In genomic region chr11:98589306-98589705, GRCm38 (mm10) we compare ENCODE assay signal across 19 mouse cellular contexts. TPM values are rescaled to one million over a fixed set of nuclear protein-coding genes. Genes with fewer than 3 reads are reported as not detected.
A peak's percentile ranks its signal among the peaks of the same experiment; 100 is the strongest.
DNase-seq lines count a peak whose midpoint lies in the region; ATAC-seq and TF ChIP-seq lines count a peak whose summit lies in the region.
"Had no signal": no experiment of that assay in that cellular context is flagged by ENCODE, and none has a peak within 500 bp of the region (broad histone marks: within the 10 kb centered on the region; RNA-seq: fewer than 3 reads in every experiment).

No protein-coding gene starts in this region.

- TF ChIP-seq POLR2A in heart, adult 2 months (IDR thresholded peaks at IDR 0.05; ENCODE audit: insufficient read depth, low read depth, low read length): no peak

- WGBS in heart, adult 2 months: 59% methylated on average over 8 of the region's 8 CpGs
- WGBS in kidney, embryonic 15.5 days: 79% methylated on average over 8 of the region's 8 CpGs
- WGBS in intestine, embryonic 16.5 days: 79% methylated on average over 8 of the region's 8 CpGs
- 66% methylated on average over 8 of the region's 8 CpGs for WGBS in liver, postnatal 0 days (ENCODE audit: insufficient replicate concordance)

- H3K27ac ChIP-seq in heart, adult 2 months: peak overlapping the region; percentile 90
- H3K27ac ChIP-seq in kidney, embryonic 15.5 days: peak overlapping the region; percentile 86; the same call in 1 of the 2 replicates
- peak overlapping the region; percentile 91; the same call in 1 of the 2 replicates for H3K27ac ChIP-seq in intestine, embryonic 16.5 days (ENCODE audit: low read length)
- peak overlapping the region; percentile 95; the same call in 1 of the 2 replicates for H3K27ac ChIP-seq in liver, postnatal 0 days (ENCODE audit: low read depth)
- H3K27ac ChIP-seq: midbrain, embryonic 12.5 days had no signal

- H3K4me2 ChIP-seq in kidney, embryonic 15.5 days: no peak overlapping the region
- H3K4me2 ChIP-seq in intestine, embryonic 16.5 days (ENCODE audit: low read depth, low read length): no peak overlapping the region
- H3K4me2 ChIP-seq in liver, postnatal 0 days (ENCODE audit: low read depth, low read length): peak overlapping the region; percentile 88; the same call in 1 of the 2 replicates

- ATAC-seq in kidney, embryonic 15.5 days (replicated peaks; ENCODE audit: low FRiP score): no peak
- no peak for ATAC-seq in intestine, embryonic 16.5 days
- no peak for ATAC-seq in liver, postnatal 0 days
- ATAC-seq: forebrain, postnatal 0 days; hindbrain, embryonic 16.5 days; Patski had no signal

- H3K9me3 ChIP-seq in kidney, embryonic 15.5 days (replicated peaks): no peaks in the 10 kb centered on the region
- H3K9me3 ChIP-seq in intestine, embryonic 16.5 days (ENCODE audit: control insufficient read depth, low read length): no peaks in the 10 kb centered on the region
- no peaks in the 10 kb centered on the region for H3K9me3 ChIP-seq in liver, postnatal 0 days (ENCODE audit: low read length)
- H3K9me3 ChIP-seq: midbrain, embryonic 12.5 days had no signal

- intact Hi-C loops in heart, adult 2 months (cut with DNase I): no loop called here
- intact Hi-C loops in heart, postnatal 25 days (cut with DNase I): no loop called here

- peaks cover 10% of the 10 kb centered on the region for H3K4me1 ChIP-seq in heart, adult 2 months (ENCODE audit: control insufficient read depth, insufficient read depth, low read length)
- H3K4me1 ChIP-seq in kidney, embryonic 15.5 days: peaks cover 51% of the 10 kb centered on the region
- H3K4me1 ChIP-seq in intestine, embryonic 16.5 days (ENCODE audit: control insufficient read depth, insufficient read depth, low read length): peaks cover 30% of the 10 kb centered on the region
- peaks cover 39% of the 10 kb centered on the region for H3K4me1 ChIP-seq in liver, postnatal 0 days (ENCODE audit: insufficient read depth)

- no peak for DNase-seq in heart, adult 2 months
- DNase-seq in heart, postnatal 25 days (ENCODE audit: low spot score): no peak
- DNase-seq in kidney, postnatal 36 days: no peak
- no peak for DNase-seq in liver, postnatal 0 days
- DNase-seq in frontal cortex, postnatal 25 days (ENCODE audit: low spot score in 2 of 2): no peak
- no peak for DNase-seq in layer of hippocampus, postnatal 36 days
- DNase-seq: cerebellum, adult 18-20 months; forebrain, postnatal 0 days; lung, postnatal 14 days; right cerebral cortex, postnatal 25 days had no signal

- H3K9ac ChIP-seq in heart, adult 2 months (ENCODE audit: low read depth, low read length): peak overlapping the region; percentile 8; the same call in 1 of the 2 replicates
- H3K9ac ChIP-seq in kidney, embryonic 15.5 days: no peak overlapping the region
- no peak overlapping the region for H3K9ac ChIP-seq in intestine, embryonic 16.5 days (ENCODE audit: low read depth, low read length)
- no peak overlapping the region for H3K9ac ChIP-seq in liver, postnatal 0 days (replicated peaks)
- H3K9ac ChIP-seq: forebrain, postnatal 0 days; midbrain, embryonic 12.5 days had no signal

- TF ChIP-seq EP300 in heart, adult 2 months (IDR thresholded peaks at IDR 0.05; ENCODE audit: insufficient read depth, low read depth, low read length): no peak
- peak; percentile 9; the same call in 1 of the 2 replicates for TF ChIP-seq EP300 in liver, postnatal 0 days (IDR thresholded peaks at IDR 0.05; ENCODE audit: low read depth)

- TF ChIP-seq CTCF in heart, adult 2 months (IDR thresholded peaks at IDR 0.05): no peak
- no peak for TF ChIP-seq CTCF in liver, postnatal 0 days (IDR thresholded peaks at IDR 0.05; ENCODE audit: low read depth)

- H3K27me3 ChIP-seq in heart, adult 2 months (ENCODE audit: control insufficient read depth, insufficient read depth, low read length): no peaks in the 10 kb centered on the region
- peaks cover 30% of the 10 kb centered on the region for H3K27me3 ChIP-seq in kidney, embryonic 15.5 days
- H3K27me3 ChIP-seq in intestine, embryonic 16.5 days (replicated peaks; ENCODE audit: control insufficient read depth, insufficient read depth, low read length): no peaks in the 10 kb centered on the region
- no peaks in the 10 kb centered on the region for H3K27me3 ChIP-seq in liver, postnatal 0 days (ENCODE audit: insufficient read depth, low read length)

- no peaks in the 10 kb centered on the region for H3K79me2 ChIP-seq in heart, adult 2 months (replicated peaks; ENCODE audit: control insufficient read depth, insufficient read depth, low read length)

- H3K36me3 ChIP-seq in heart, adult 2 months (ENCODE audit: control insufficient read depth, insufficient read depth, low read length): no peaks in the 10 kb centered on the region
- H3K36me3 ChIP-seq in kidney, embryonic 15.5 days: no peaks in the 10 kb centered on the region
- no peaks in the 10 kb centered on the region for H3K36me3 ChIP-seq in intestine, embryonic 16.5 days (ENCODE audit: control insufficient read depth, insufficient read depth, low read length)
- H3K36me3 ChIP-seq in liver, postnatal 0 days (replicated peaks; ENCODE audit: insufficient read depth, low read length): no peaks in the 10 kb centered on the region
- H3K36me3 ChIP-seq: midbrain, embryonic 12.5 days had no signal

- no peak overlapping the region for H3K4me3 ChIP-seq in heart, adult 2 months
- no peak overlapping the region for H3K4me3 ChIP-seq in kidney, embryonic 15.5 days (replicated peaks)
- H3K4me3 ChIP-seq in intestine, embryonic 16.5 days (ENCODE audit: low read length): no peak overlapping the region
- no peak overlapping the region for H3K4me3 ChIP-seq in liver, postnatal 0 days (ENCODE audit: low read depth, low read length)
- H3K4me3 ChIP-seq: midbrain, embryonic 12.5 days had no signal

RNA-seq across cellular contexts. Expression of gene Ormdl3, which starts 2.1 kb away (rescaled TPM):
- 10 to 100 TPM; 40.2 to 40.9 TPM for total RNA-seq in heart, adult 2 months (2021)
- 61.2 and 63.8 TPM in 2 replicates for polyA plus RNA-seq in heart, adult 2 months (2012; rRNA removed)
- 10 to 100 TPM; 35.6 to 37.8 TPM for total RNA-seq in heart, postnatal 25 days (2021)
- 59.4 and 61.1 TPM in 2 replicates for polyA plus RNA-seq in kidney, embryonic 15.5 days (2015; fragmentation: Nextera tagmentation; extraction: Ambion mirVana)
- polyA plus RNA-seq in intestine, embryonic 16.5 days (2015; fragmentation: Nextera tagmentation; extraction: Ambion mirVana): 62.9 and 65.2 TPM in 2 replicates
- 39.3 and 42.0 TPM in 2 replicates for polyA plus RNA-seq in liver, postnatal 0 days (2015; fragmentation: Nextera tagmentation; extraction: Ambion mirVana)
- total RNA-seq in layer of hippocampus, postnatal 36 days (2021): 10 to 100 TPM; 55.7 to 61.4 TPM

RNA-seq across cellular contexts. Expression of gene Lrrc3c, which starts 8.8 kb away (rescaled TPM):
- total RNA-seq in heart, adult 2 months (2021): not detected
- polyA plus RNA-seq in heart, adult 2 months (2012; rRNA removed): not detected in 2 replicates
- not detected for total RNA-seq in heart, postnatal 25 days (2021)
- not detected in 2 replicates for polyA plus RNA-seq in kidney, embryonic 15.5 days (2015; fragmentation: Nextera tagmentation; extraction: Ambion mirVana)
- not detected in 2 replicates for polyA plus RNA-seq in intestine, embryonic 16.5 days (2015; fragmentation: Nextera tagmentation; extraction: Ambion mirVana)
- not detected in 2 replicates for polyA plus RNA-seq in liver, postnatal 0 days (2015; fragmentation: Nextera tagmentation; extraction: Ambion mirVana)
- not detected for total RNA-seq in layer of hippocampus, postnatal 36 days (2021)
- total RNA-seq: forebrain, postnatal 0 days; gastrocnemius, postnatal 4 days; left cerebral cortex, postnatal 36 days had no signal
- polyA plus RNA-seq: cortical plate, adult 2 months; forebrain, postnatal 0 days; hindbrain, embryonic 16.5 days; kidney, embryonic 16.5 days; midbrain, embryonic 12.5 days; Patski had no signal

RNA-seq across cellular contexts. Expression of gene Gm12355, which starts 36.2 kb away (rescaled TPM):
- 10 to 100 TPM in 1 of 2 experiments, 1 to 10 TPM in 1; 7.9 to 10.8 TPM for total RNA-seq in heart, adult 2 months (2021)
- polyA plus RNA-seq in heart, adult 2 months (2012; rRNA removed): not detected in 2 replicates
- 1 to 10 TPM; 7.2 to 7.7 TPM for total RNA-seq in heart, postnatal 25 days (2021)
- 1.1 and 1.5 TPM in 2 replicates for polyA plus RNA-seq in kidney, embryonic 15.5 days (2015; fragmentation: Nextera tagmentation; extraction: Ambion mirVana)
- polyA plus RNA-seq in intestine, embryonic 16.5 days (2015; fragmentation: Nextera tagmentation; extraction: Ambion mirVana): 0.33 and 0.57 TPM in 2 replicates
- polyA plus RNA-seq in liver, postnatal 0 days (2015; fragmentation: Nextera tagmentation; extraction: Ambion mirVana): 0.33 and 0.39 TPM in 2 replicates
- 10 to 100 TPM; 12.8 to 16.2 TPM for total RNA-seq in layer of hippocampus, postnatal 36 days (2021)

RNA-seq across cellular contexts. Expression of gene Gsdma3, which starts 36.9 kb away (rescaled TPM):
- total RNA-seq in heart, adult 2 months (2021): 1 to 10 TPM; 2.7 to 2.9 TPM
- not detected in 2 replicates for polyA plus RNA-seq in heart, adult 2 months (2012; rRNA removed)
- total RNA-seq in heart, postnatal 25 days (2021): 1 to 10 TPM; 2.7 to 3.3 TPM
- not detected in 2 replicates for polyA plus RNA-seq in kidney, embryonic 15.5 days (2015; fragmentation: Nextera tagmentation; extraction: Ambion mirVana)
- not detected in 2 replicates for polyA plus RNA-seq in intestine, embryonic 16.5 days (2015; fragmentation: Nextera tagmentation; extraction: Ambion mirVana)
- polyA plus RNA-seq in liver, postnatal 0 days (2015; fragmentation: Nextera tagmentation; extraction: Ambion mirVana): not detected in 2 replicates
- total RNA-seq in layer of hippocampus, postnatal 36 days (2021): under 1 TPM in 1 of 2 experiments, not detected in 1; 0.25 TPM
- total RNA-seq: forebrain, postnatal 0 days; left cerebral cortex, postnatal 36 days had no signal
- polyA plus RNA-seq: cortical plate, adult 2 months; forebrain, postnatal 0 days; hindbrain, embryonic 16.5 days; kidney, embryonic 16.5 days; midbrain, embryonic 12.5 days; Patski had no signal

RNA-seq across cellular contexts. Expression of gene Zpbp2, which starts 38.4 kb away (rescaled TPM):
- total RNA-seq in heart, adult 2 months (2021): not detected
- 0.23 TPM in 1 of 2 replicates, not detected in the other for polyA plus RNA-seq in heart, adult 2 months (2012; rRNA removed)
- not detected for total RNA-seq in heart, postnatal 25 days (2021)
- polyA plus RNA-seq in kidney, embryonic 15.5 days (2015; fragmentation: Nextera tagmentation; extraction: Ambion mirVana): 0.12 and 0.27 TPM in 2 replicates
- polyA plus RNA-seq in intestine, embryonic 16.5 days (2015; fragmentation: Nextera tagmentation; extraction: Ambion mirVana): 0.92 and 1.0 TPM in 2 replicates
- polyA plus RNA-seq in liver, postnatal 0 days (2015; fragmentation: Nextera tagmentation; extraction: Ambion mirVana): 0.65 and 1.1 TPM in 2 replicates
- not detected for total RNA-seq in layer of hippocampus, postnatal 36 days (2021)
- total RNA-seq: forebrain, postnatal 0 days; gastrocnemius, postnatal 4 days had no signal
- polyA plus RNA-seq: forebrain, postnatal 0 days had no signal
